Mouse (Mus musculus) stomach, embryonic 16.5 days (tissue): ENCODE data around the gene Rab4b. TPM values are rescaled to one million over a fixed set of nuclear protein-coding genes. Genes with fewer than 3 reads are reported as not detected.

Source experiments
- ATAC-seq: fragments of 200-750 bp; cut with Nextera tagmentation; 2 replicates; pipeline ENCODE4 v1.8.0; 2017; ENCODE audit warnings: moderate number of reproducible peaks, moderate TSS enrichment; ENCODE audit not compliant: insufficient read depth, low FRiP score
- H3K27ac ChIP-seq: fragments of 300-500 bp; sonication (generic); 2 replicates; pipeline ENCODE4 v1.5.1; 2014; ENCODE audit warnings: low read length
- H3K27me3 ChIP-seq: fragments of 300-500 bp; sonication (generic); 2 replicates; pipeline ENCODE4 v1.6.1; 2014; ENCODE audit warnings: low read length, control low read depth, mixed read lengths; ENCODE audit not compliant: control insufficient read depth, insufficient read depth
- H3K36me3 ChIP-seq: fragments of 300-500 bp; sonication (generic); 2 replicates; pipeline ENCODE4 v1.6.1; 2014; ENCODE audit warnings: low read length; ENCODE audit not compliant: control insufficient read depth, insufficient read depth
- H3K4me1 ChIP-seq: fragments of 300-500 bp; sonication (generic); 2 replicates; pipeline ENCODE4 v1.6.1; 2014; ENCODE audit warnings: low read length, control low read depth, mixed read lengths; ENCODE audit not compliant: control insufficient read depth, insufficient read depth
- H3K4me2 ChIP-seq: fragments of 300-500 bp; sonication (generic); 2 replicates; pipeline ENCODE4 v1.6.1; 2014; ENCODE audit warnings: low read depth, low read length, mixed read lengths
- H3K4me3 ChIP-seq: fragments of 300-500 bp; sonication (generic); replicated peaks from 2 replicates; pipeline ENCODE4 v1.5.1; 2014; ENCODE audit warnings: mild to moderate bottlenecking, low read length
- H3K9ac ChIP-seq: fragments of 300-500 bp; sonication (generic); 2 replicates; pipeline ENCODE4 v1.6.1; 2014; ENCODE audit warnings: low read length
- H3K9me3 ChIP-seq: fragments of 300-500 bp; sonication (generic); replicated peaks from 2 replicates; pipeline ENCODE4 v1.6.1; 2016; ENCODE audit warnings: low read length, control low read depth; ENCODE audit not compliant: control insufficient read depth
- WGBS: fragments of 180-500 bp; shearing (Covaris S2); extraction: QIAGEN DNeasy Blood & Tissue Kit; methylation state at CpG from one replicate; pipeline ENCODE4 v1.1.7; 2014; 5-methylcytosine and 5-hydroxymethylcytosine counted together
- microRNA counts: library from miRNA; unstranded; fragments of <30 nt; microRNA quantifications from one replicate; lab custom pipeline; 2016
- microRNA-seq: library from miRNA; unstranded; fragments of <30 nt; microRNA quantifications from one replicate; pipeline ENCODE4, GENCODE M21; 2016
- polyA plus RNA-seq: library from polyadenylated mRNA; unstranded; fragments of >200 nt; fragmentation: Nextera tagmentation; extraction: Ambion mirVana; gene quantifications from 2 replicates; pipeline ENCODE4 v1.2.1, GENCODE M21; 2015

The Rab4b gene
- polyA plus RNA-seq, 1 experiment from 2014 or later, result 68.9 TPM

DNA sequence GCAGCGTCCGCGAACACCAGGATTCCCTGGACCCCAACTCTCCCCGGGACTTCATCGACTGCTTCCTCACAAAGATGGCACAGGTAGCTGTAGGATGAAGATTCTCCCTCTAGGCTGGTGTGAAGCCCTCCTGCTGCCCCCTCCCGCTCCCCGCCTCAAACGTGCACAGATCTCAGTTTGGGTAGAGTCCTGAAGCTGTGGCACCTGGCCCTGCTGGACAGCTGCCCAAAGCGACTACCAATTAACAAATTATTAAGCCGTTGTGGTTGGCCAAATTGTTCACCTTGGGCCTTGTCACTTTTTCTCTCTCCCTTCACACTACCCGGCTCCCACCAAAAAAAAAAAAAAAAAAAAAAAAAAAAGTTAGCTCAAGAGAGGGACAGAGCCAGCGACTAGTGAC lies 48.9 kb downstream of the Rab4b start:
- WGBS, result 89% methylated on average over 12 of the region's 12 CpGs
- Histone ChIP-seq H3K4me3 (no peak overlapping the region), H3K27ac (no peak overlapping the region), H3K36me3 (no peaks in the 10 kb centered on the region), H3K9me3 (no peaks in the 10 kb centered on the region), H3K4me2 (no peak overlapping the region), H3K9ac (no peak overlapping the region), H3K4me1 (peaks cover 4% of the 10 kb centered on the region; the same call in 1 of the 2 replicates), H3K27me3 (no peaks in the 10 kb centered on the region)
- no peak for ATAC-seq

DNA sequence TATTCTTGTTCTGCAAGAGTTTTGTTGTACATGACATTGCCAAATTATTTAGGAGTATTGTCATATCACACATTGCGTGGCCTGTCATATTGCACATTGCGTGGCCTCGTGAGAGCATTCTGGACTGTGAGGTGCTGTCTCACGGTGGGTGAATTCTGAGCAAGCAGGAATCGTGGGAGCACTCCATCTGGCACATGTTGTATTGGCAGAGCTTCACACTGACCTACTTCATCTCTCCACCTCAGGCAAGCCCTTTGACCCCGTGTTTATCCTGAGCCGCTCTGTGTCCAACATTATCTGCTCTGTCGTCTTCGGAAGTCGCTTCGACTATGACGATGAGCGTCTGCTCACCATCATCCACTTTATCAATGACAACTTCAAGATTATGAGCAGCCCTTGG lies 49.8 kb downstream of the Rab4b start:
- Histone ChIP-seq H3K4me3 (no peak overlapping the region), H3K9me3 (no peaks in the 10 kb centered on the region), H3K27ac (no peak overlapping the region), H3K9ac (no peak overlapping the region), H3K36me3 (no peaks in the 10 kb centered on the region), H3K4me1 (peaks cover 4% of the 10 kb centered on the region; the same call in 1 of the 2 replicates), H3K27me3 (no peaks in the 10 kb centered on the region), H3K4me2 (no peak overlapping the region)
- WGBS, result 57% methylated on average over 13 of the region's 13 CpGs
- no peak for ATAC-seq

DNA sequence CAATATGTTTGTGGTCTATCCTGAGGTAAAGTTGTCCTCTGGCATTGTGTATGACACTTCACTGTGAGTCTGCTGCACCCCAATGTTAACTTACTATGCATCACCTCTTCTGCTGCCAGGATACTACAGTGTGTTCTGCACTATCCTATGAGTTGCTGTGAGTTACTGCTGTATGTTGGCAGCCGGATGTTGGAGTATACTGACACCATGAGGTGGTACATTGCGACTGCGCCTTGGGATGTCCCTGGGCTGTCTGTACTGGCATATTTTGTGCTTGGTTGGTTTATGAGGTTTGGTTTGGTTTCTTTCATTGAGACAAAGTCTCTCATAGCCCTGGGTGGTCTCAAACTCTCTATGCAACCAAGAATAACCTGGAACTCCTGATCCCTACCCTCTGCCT lies 50.5 kb downstream of the Rab4b start:
- WGBS, result 51% methylated on average over 3 of the region's 3 CpGs
- Histone ChIP-seq H3K4me3 (no peak overlapping the region), H3K9me3 (no peaks in the 10 kb centered on the region), H3K36me3 (no peaks in the 10 kb centered on the region), H3K27me3 (no peaks in the 10 kb centered on the region), H3K9ac (no peak overlapping the region), H3K4me2 (no peak overlapping the region), H3K27ac (no peak overlapping the region), H3K4me1 (peaks cover 4% of the 10 kb centered on the region; the same call in 1 of the 2 replicates)
- ATAC-seq, result peak; percentile 23

DNA sequence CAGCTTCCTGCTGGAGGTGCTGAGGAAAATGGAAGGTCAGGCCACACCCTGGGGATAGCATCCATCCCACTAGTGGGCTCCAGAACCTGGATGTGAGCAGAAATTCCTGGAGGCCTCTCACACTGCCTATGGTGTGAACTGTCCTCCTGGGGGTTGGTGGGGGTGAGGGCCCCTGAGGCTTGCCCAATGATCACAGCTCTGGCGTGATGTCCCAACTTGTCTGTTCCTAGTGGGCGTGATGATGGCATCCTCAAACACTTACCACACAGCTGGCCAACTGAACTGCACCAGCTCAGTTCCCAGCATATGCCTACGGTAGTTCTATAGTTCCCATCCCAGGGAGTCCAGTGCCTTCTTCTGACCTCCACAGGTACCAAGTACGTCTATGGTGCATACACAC lies 53.7 kb downstream of the Rab4b start:
- no peak for ATAC-seq
- H3K9ac ChIP-seq, result no peak overlapping the region
- no peaks in the 10 kb centered on the region for H3K36me3 ChIP-seq

DNA sequence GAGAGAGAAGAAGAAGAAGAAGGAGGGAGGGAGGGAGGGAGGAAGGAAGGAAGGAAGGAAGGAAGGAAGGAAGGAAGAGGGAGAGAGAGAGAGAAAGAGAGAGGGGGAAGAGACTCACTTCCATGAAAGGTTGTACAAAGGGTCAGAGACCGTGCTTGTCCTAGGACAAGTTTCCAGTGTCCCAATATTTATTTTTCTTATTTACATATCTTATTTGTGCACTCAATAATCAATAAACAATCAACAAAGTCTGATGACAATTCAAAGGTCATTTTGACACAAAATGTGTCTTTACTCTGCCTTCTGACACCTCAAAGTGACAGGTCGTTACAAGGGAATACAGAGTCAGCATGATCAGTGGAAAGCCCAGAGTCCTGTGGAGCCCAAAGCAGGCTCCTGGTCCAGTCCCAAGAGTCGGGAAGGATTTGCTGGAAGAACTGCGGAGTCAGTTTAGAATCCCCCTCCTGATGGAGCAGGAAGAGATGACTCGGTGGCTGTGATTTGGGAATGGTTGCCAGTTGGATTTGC lies 54.3 kb downstream of the Rab4b start:
- WGBS, result 70% methylated on average over 5 of the region's 5 CpGs
- Histone ChIP-seq H3K27me3 (no peaks in the 10 kb centered on the region), H3K4me2 (no peak overlapping the region), H3K27ac (no peak overlapping the region), H3K36me3 (no peaks in the 10 kb centered on the region), H3K4me3 (no peak overlapping the region), H3K9me3 (no peaks in the 10 kb centered on the region), H3K4me1 (no peaks in the 10 kb centered on the region), H3K9ac (no peak overlapping the region)
- no peak for ATAC-seq

More for the DNA sequence above, 53.7 kb downstream of the Rab4b start:
- no peaks in the 10 kb centered on the region for H3K4me1 ChIP-seq
- H3K4me2 ChIP-seq, result no peak overlapping the region
- no peaks in the 10 kb centered on the region for H3K9me3 ChIP-seq
- WGBS, result 91% methylated on average over 4 of the region's 4 CpGs
- no peak overlapping the region for H3K27ac ChIP-seq
- H3K4me3 ChIP-seq, result no peak overlapping the region
- no peaks in the 10 kb centered on the region for H3K27me3 ChIP-seq

DNA sequence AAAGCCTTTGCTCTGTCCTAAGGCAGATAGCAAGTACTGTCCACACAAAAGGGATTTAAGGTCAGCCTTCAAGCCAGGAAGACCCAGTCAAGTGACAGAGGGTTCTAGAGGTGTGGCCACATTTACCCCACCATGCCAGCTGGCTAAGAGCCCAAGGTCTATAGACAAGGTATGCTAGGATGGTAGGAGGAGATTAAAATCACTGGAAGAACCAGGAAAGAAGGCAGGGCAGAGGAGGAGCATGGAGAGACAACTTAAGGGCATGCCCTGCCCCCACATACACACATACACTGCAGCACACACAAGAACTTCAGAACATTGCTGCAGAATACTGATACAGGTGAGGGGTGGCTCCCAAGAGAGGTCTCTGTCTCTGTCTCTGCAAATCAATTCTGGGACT lies 59.0 kb downstream of the Rab4b start, which contains the start of gene Cyp2f2:
Cyp2f2 (plus strand) TSS at position 234 of the 400 bp plus-strand sequence.
- Histone ChIP-seq H3K9me3 (no peaks in the 10 kb centered on the region), H3K9ac (no peak within 1 kb of the TSS), H3K4me3 (0 out of 2 replicates have a peak within 1 kb of the TSS, but pooled peaks have one; percentile 12), H3K27ac (peak within 1 kb of the TSS; percentile 65; the same call in 1 of the 2 replicates), H3K4me2 (no peak within 1 kb of the TSS), H3K36me3 (no peaks in the 10 kb centered on the region), H3K4me1 (no peaks in the 10 kb centered on the region), H3K27me3 (no peaks in the 10 kb centered on the region)
- ATAC-seq, result 0 out of 2 replicates have a peak, but pooled peaks have one; percentile 47

MicroRNAs encoded within 50 kb of the gene (microRNA counts, 519-probe panel; counts per million panel counts)
- not detected for microRNA mmu-miR-1191 (lab: Ali Mortazavi, UCI)

Small RNA genes within 50 kb of the gene (microRNA-seq; reads per million reads assigned to microRNA genes)
- gene Mir1191 (2.0 reads per million, percentile 7 among the genes with 10 or more reads in this experiment), gene Mir3101 (0.99 reads per million)

Other genes with a start within 250 kb of the Rab4b start
- gene Cyp2a22, start 239.5 kb downstream of the Rab4b start, polyA plus RNA-seq, result 0.08 TPM in 1 of 2 replicates, not detected in the other
- gene Cyp2a12, start 149.8 kb downstream of the Rab4b start, polyA plus RNA-seq, result 0.14 and 0.22 TPM in 2 replicates
- 137 and 195 TPM in 2 replicates for gene Cyp2f2, start 59.0 kb downstream of the Rab4b start, polyA plus RNA-seq
- gene Cyp2t4, start 25.2 kb downstream of the Rab4b start, polyA plus RNA-seq, result 0.18 and 0.31 TPM in 2 replicates
- 55.8 and 56.3 TPM in 2 replicates for gene Egln2, start 12.1 kb downstream of the Rab4b start, polyA plus RNA-seq
- gene Gm21983, start 2.2 kb upstream of the Rab4b start, polyA plus RNA-seq, result not detected in 2 replicates
- gene Mia, start 2.3 kb upstream of the Rab4b start, polyA plus RNA-seq, result 8.0 and 9.3 TPM in 2 replicates
- gene BC024978, start 16.9 kb upstream of the Rab4b start, polyA plus RNA-seq, result 3.2 TPM in 2 replicates
- gene Snrpa, start 17.4 kb upstream of the Rab4b start, polyA plus RNA-seq, result 184 and 213 TPM in 2 replicates
- gene Itpkc, start 49.8 kb upstream of the Rab4b start, polyA plus RNA-seq, result 10.3 and 11.0 TPM in 2 replicates
- gene Coq8b, start 54.1 kb upstream of the Rab4b start, polyA plus RNA-seq, result 26.4 TPM in 2 replicates
- 13.7 and 15.8 TPM in 2 replicates for gene Numbl, start 79.5 kb upstream of the Rab4b start, polyA plus RNA-seq
- 170 and 202 TPM in 2 replicates for gene Ltbp4, start 158.8 kb upstream of the Rab4b start, polyA plus RNA-seq
- gene Shkbp1, start 177.1 kb upstream of the Rab4b start, polyA plus RNA-seq, result 41.0 and 41.7 TPM in 2 replicates
- 3.0 TPM in 1 of 2 replicates, not detected in the other for gene Gm20479, start 178.5 kb upstream of the Rab4b start, polyA plus RNA-seq